Mouse (Mus musculus) embryonic facial prominence, embryonic 12.5 days (tissue): ENCODE measurements at regions not wholly inside any gene's neighbourhood (a gene's known extent, or its start where the extent isn't known, plus 50 kb on each side); places are given as distances from the start of the nearest gene placed in this dataset.

Experiments used
- ATAC-seq: fragments of 200-750 bp; cut with Nextera tagmentation; 2 replicates; pipeline ENCODE4 v1.8.0; 2017; ENCODE audit not compliant: insufficient number of reproducible peaks, insufficient read depth, low FRiP score, low TSS enrichment
- H3K27ac ChIP-seq: fragments of 300-500 bp; sonication (generic); 2 replicates; pipeline ENCODE4 v1.5.1; 2016; ENCODE audit warnings: mild to moderate bottlenecking
- H3K27me3 ChIP-seq: fragments of 300-500 bp; sonication (generic); 2 replicates; pipeline ENCODE4 v1.6.1; 2016; ENCODE audit warnings: mild to moderate bottlenecking, moderate library complexity
- H3K36me3 ChIP-seq: fragments of 300-500 bp; sonication (generic); 2 replicates; pipeline ENCODE4 v1.6.1; 2016; ENCODE audit warnings: mild to moderate bottlenecking
- H3K4me1 ChIP-seq: fragments of 300-500 bp; sonication (generic); 2 replicates; pipeline ENCODE4 v1.6.1; 2016
- H3K4me2 ChIP-seq: fragments of 300-500 bp; sonication (generic); replicated peaks from 2 replicates; pipeline ENCODE4 v1.6.1; 2016; ENCODE audit warnings: mild to moderate bottlenecking, moderate library complexity
- H3K4me3 ChIP-seq: fragments of 300-500 bp; sonication (generic); 2 replicates; pipeline ENCODE4 v1.5.1; 2016; ENCODE audit warnings: mild to moderate bottlenecking
- H3K9ac ChIP-seq: fragments of 300-500 bp; sonication (generic); 2 replicates; pipeline ENCODE4 v1.6.1; 2016; ENCODE audit warnings: mild to moderate bottlenecking, moderate library complexity
- H3K9me3 ChIP-seq: fragments of 300-500 bp; sonication (generic); 2 replicates; pipeline ENCODE4 v1.6.1; 2016; ENCODE audit warnings: mild to moderate bottlenecking, moderate library complexity
- WGBS: fragments of 180-500 bp; shearing (Covaris S2); methylation state at CpG from one replicate; pipeline ENCODE4 v1.1.7; 2016; 5-methylcytosine and 5-hydroxymethylcytosine counted together

GRCm38 (mm10) chr17:68096982-68097381 lies 93.1 kb upstream of the Arhgap28 start:
- H3K4me3 ChIP-seq: no peak overlapping the region
- WGBS: 52% methylated on average over 2 of the region's 2 CpGs
- H3K36me3 ChIP-seq: no peaks in the 10 kb centered on the region
- no peaks in the 10 kb centered on the region for H3K27me3 ChIP-seq
- ATAC-seq: no peak
- no peak overlapping the region for H3K4me2 ChIP-seq
- no peaks in the 10 kb centered on the region for H3K4me1 ChIP-seq
- no peak overlapping the region for H3K27ac ChIP-seq
- no peak overlapping the region for H3K9ac ChIP-seq
- H3K9me3 ChIP-seq: no peaks in the 10 kb centered on the region

DNA sequence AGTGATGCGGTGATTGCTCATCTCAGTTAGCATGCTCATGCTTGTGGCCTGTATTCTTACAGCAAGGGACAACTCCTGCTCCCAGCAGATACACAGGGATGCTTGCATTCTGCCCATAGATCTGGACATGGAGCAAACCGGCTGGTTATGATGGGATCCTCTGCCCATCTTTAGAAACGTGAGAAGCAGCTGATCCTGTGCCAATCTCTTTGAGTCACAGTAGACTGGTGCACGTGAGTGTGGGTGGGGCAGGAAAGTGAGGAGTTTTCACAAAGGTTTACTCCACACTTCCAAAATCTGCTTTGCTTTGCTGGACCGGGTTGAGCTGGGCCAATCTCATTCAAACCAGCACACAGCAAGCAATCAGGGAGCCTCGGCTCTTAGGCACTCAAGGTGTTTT lies 93.5 kb upstream of the Arhgap28 start:
- Histone ChIP-seq H3K27ac (no peak overlapping the region), H3K4me2 (no peak overlapping the region), H3K9me3 (no peaks in the 10 kb centered on the region), H3K4me3 (no peak overlapping the region), H3K4me1 (no peaks in the 10 kb centered on the region), H3K27me3 (no peaks in the 10 kb centered on the region), H3K9ac (no peak overlapping the region), H3K36me3 (no peaks in the 10 kb centered on the region)
- 84% methylated on average over 6 of the region's 6 CpGs for WGBS
- no peak for ATAC-seq

- H3K4me1 ChIP-seq: no peaks in the 10 kb centered on the region
- no peak overlapping the region for H3K4me2 ChIP-seq
- H3K27me3 ChIP-seq: no peaks in the 10 kb centered on the region
- WGBS: 72% methylated on average over 2 of the region's 2 CpGs
- H3K9me3 ChIP-seq: no peaks in the 10 kb centered on the region
- H3K36me3 ChIP-seq: no peaks in the 10 kb centered on the region
- no peak overlapping the region for H3K27ac ChIP-seq
- H3K9ac ChIP-seq: no peak overlapping the region
- no peak overlapping the region for H3K4me3 ChIP-seq
- no peak for ATAC-seq
Observed at GRCm38 (mm10) chr17:68100093-68100492, 96.2 kb upstream of the Arhgap28 start.

DNA sequence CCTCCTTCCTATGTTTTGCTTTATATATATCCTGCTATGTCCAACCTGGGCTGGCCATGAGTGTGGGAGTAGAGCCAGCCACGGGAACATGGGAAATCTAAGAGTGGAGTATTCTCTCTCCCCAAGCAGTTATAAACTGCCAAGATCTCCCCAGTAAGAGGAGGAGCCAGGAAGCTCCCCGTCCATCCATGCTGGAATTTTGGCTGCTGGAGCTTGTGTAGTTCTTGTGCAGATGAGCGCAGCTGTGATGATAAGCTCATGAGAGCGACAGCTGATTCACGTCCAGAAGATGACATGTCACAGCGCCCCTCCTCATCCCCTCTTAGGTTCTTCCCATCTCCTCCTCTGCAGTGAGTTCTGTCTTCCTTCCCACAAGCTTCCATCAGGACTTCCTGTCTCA lies 99.4 kb upstream of the Arhgap28 start:
- no peak overlapping the region for H3K4me3 ChIP-seq
- no peaks in the 10 kb centered on the region for H3K9me3 ChIP-seq
- H3K4me1 ChIP-seq: no peaks in the 10 kb centered on the region
- H3K9ac ChIP-seq: no peak overlapping the region
- no peaks in the 10 kb centered on the region for H3K36me3 ChIP-seq
- WGBS: 85% methylated on average over 6 of the region's 6 CpGs
- no peak overlapping the region for H3K27ac ChIP-seq
- no peak for ATAC-seq
- H3K4me2 ChIP-seq: no peak overlapping the region
- no peaks in the 10 kb centered on the region for H3K27me3 ChIP-seq

DNA sequence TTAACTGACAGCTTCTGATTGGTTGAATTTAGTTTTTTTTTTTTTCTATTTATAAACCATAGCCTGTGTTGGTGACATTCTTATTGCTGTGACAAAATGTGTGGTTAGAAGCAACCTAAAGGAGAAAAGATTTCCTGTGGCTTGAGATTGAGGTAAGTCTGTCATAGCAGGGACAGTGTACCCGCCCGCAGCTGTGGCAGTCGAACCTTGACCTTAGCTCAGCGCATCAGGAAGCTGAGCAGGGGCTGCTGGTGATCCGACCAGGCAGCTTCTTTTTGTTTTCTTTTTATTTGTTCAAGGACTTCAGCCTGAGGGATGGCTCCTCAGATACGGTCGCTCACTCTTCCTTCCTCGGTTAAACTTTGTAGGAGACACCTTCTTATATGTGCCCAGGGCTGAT lies 102.4 kb upstream of the Arhgap28 start:
- 38% methylated on average over 8 of the region's 8 CpGs for WGBS
- ATAC-seq: no peak

GRCm38 (mm10) chr17:68107875-68108274 lies 104.0 kb upstream of the Arhgap28 start:
- Histone ChIP-seq H3K9me3 (no peaks in the 10 kb centered on the region), H3K9ac (no peak overlapping the region), H3K4me3 (no peak overlapping the region), H3K4me1 (no peaks in the 10 kb centered on the region), H3K36me3 (no peaks in the 10 kb centered on the region), H3K4me2 (no peak overlapping the region), H3K27ac (no peak overlapping the region), H3K27me3 (no peaks in the 10 kb centered on the region)
- no peak for ATAC-seq
- WGBS: 71% methylated on average over 5 of the region's 5 CpGs

More for the DNA sequence above, 102.4 kb upstream of the Arhgap28 start:
- Histone ChIP-seq H3K27me3 (no peaks in the 10 kb centered on the region), H3K9me3 (no peaks in the 10 kb centered on the region), H3K27ac (no peak overlapping the region), H3K9ac (no peak overlapping the region), H3K4me1 (no peaks in the 10 kb centered on the region), H3K4me2 (no peak overlapping the region), H3K36me3 (no peaks in the 10 kb centered on the region), H3K4me3 (no peak overlapping the region)

GRCm38 (mm10) chr17:68111834-68112473 lies 108.0 kb upstream of the Arhgap28 start:
- WGBS: 76% methylated on average over 4 of the region's 4 CpGs
- no peak for ATAC-seq
- Histone ChIP-seq H3K27me3 (peaks cover 2% of the 10 kb centered on the region; the same call in 1 of the 2 replicates), H3K4me1 (no peaks in the 10 kb centered on the region), H3K27ac (no peak overlapping the region), H3K4me3 (no peak overlapping the region), H3K9me3 (no peaks in the 10 kb centered on the region), H3K36me3 (no peaks in the 10 kb centered on the region), H3K9ac (no peak overlapping the region), H3K4me2 (no peak overlapping the region)

- Histone ChIP-seq H3K4me2 (no peak overlapping the region), H3K4me3 (no peak overlapping the region), H3K27me3 (peaks cover 2% of the 10 kb centered on the region; the same call in 1 of the 2 replicates), H3K27ac (no peak overlapping the region), H3K9me3 (no peaks in the 10 kb centered on the region), H3K9ac (no peak overlapping the region), H3K36me3 (no peaks in the 10 kb centered on the region), H3K4me1 (no peaks in the 10 kb centered on the region)
- 74% methylated on average over 5 of the region's 5 CpGs for WGBS
- ATAC-seq: no peak
Observed at GRCm38 (mm10) chr17:68112763-68113330, 108.9 kb upstream of the Arhgap28 start.

GRCm38 (mm10) chr17:68115599-68115998 lies 111.7 kb upstream of the Arhgap28 start:
- Histone ChIP-seq H3K36me3 (no peaks in the 10 kb centered on the region), H3K27me3 (peaks cover 2% of the 10 kb centered on the region; the same call in 1 of the 2 replicates), H3K4me1 (no peaks in the 10 kb centered on the region), H3K27ac (no peak overlapping the region), H3K9me3 (no peaks in the 10 kb centered on the region), H3K4me3 (no peak overlapping the region), H3K9ac (no peak overlapping the region), H3K4me2 (no peak overlapping the region)
- no peak for ATAC-seq
- WGBS: 80% methylated on average over 4 of the region's 4 CpGs

DNA sequence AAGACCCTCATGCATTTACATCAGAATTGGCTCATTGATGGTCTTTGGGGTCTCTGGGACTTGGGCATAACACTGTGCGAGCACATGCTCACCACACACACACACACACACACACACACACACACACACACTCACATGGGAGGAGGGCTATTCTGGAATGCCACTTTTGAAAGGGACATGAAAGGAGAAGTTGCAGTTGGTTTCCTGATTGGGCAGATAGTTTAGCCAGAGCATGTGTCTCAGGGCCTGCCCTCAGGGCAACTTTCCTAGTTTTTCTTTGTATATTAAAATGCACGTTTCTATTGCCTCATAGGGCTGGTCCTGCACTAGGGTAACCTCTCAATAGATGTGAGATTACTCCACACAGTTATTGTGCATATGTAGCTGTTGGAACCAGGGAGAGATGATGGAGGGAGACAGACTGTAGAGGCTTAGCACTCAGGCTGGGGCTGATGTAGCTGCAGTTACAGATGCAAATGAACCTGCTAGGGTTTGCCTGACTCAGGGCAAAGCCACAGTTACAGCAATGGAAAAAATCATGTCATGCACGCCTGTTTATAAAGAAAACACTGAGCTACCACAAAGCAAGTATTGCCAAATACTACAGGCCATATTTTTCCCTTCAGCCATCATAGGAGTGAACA lies 115.3 kb upstream of the Arhgap28 start:
- Histone ChIP-seq H3K4me3 (no peak overlapping the region), H3K27me3 (peaks cover 2% of the 10 kb centered on the region; the same call in 1 of the 2 replicates), H3K9me3 (no peaks in the 10 kb centered on the region), H3K36me3 (no peaks in the 10 kb centered on the region), H3K27ac (no peak overlapping the region), H3K4me1 (no peaks in the 10 kb centered on the region), H3K4me2 (no peak overlapping the region), H3K9ac (no peak overlapping the region)
- no peak for ATAC-seq
- 69% methylated on average over 3 of the region's 3 CpGs for WGBS

DNA sequence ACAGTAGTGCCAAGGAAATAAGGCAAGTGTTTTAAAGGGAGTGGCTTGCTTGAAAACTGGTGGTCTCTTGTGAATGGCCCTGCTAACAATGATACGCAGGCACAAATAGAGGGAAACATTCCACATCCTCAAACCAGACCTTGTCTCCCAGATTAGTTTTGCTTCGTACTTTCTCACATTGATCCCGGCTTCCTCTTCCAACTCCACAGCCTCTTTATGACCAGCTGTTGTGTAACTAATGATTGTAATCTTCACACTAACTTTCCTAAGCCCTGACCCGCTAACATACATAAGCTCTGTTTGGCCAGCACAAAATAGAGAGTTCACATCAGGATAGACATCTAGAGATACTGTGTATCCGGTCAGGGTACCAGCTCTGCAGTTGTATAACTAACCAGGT lies 116.3 kb upstream of the Arhgap28 start:
- no peak for ATAC-seq
- no peak overlapping the region for H3K4me3 ChIP-seq
- H3K36me3 ChIP-seq: no peaks in the 10 kb centered on the region
- H3K9ac ChIP-seq: no peak overlapping the region
- no peak overlapping the region for H3K4me2 ChIP-seq
- peaks cover 2% of the 10 kb centered on the region; the same call in 1 of the 2 replicates for H3K27me3 ChIP-seq
- H3K27ac ChIP-seq: no peak overlapping the region
- no peaks in the 10 kb centered on the region for H3K9me3 ChIP-seq
- 87% methylated on average over 5 of the region's 5 CpGs for WGBS
- H3K4me1 ChIP-seq: no peaks in the 10 kb centered on the region

- WGBS: 72% methylated on average over 6 of the region's 6 CpGs
- Histone ChIP-seq H3K27ac (no peak overlapping the region), H3K9ac (no peak overlapping the region), H3K9me3 (no peaks in the 10 kb centered on the region), H3K27me3 (peaks cover 2% of the 10 kb centered on the region; the same call in 1 of the 2 replicates), H3K36me3 (no peaks in the 10 kb centered on the region), H3K4me1 (no peaks in the 10 kb centered on the region), H3K4me2 (no peak overlapping the region), H3K4me3 (no peak overlapping the region)
- ATAC-seq: no peak
Observed at GRCm38 (mm10) chr17:68120744-68121143, 116.8 kb upstream of the Arhgap28 start.
